Mouse (Mus musculus): ENCODE measurements around the gene Tsku.

DNA sequence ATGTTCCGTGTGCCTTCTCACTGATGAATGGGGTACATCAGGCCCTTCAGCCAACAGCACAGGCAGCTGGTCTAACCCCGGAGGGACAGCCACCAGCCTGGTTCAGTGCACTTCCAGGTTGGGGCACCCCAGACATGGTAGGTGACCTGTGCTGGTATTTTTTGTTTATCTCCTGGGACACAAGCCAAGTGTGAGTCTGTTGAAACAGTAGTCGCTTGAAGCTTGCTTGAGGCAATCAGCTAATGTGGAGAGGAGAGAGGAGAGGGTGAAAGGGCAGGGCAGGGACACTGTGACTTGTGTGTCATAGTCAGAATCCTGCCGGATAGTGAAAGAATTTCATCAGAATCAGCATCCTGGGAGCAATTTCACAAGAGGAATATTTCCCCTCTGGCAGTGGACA lies 22.2 kb upstream of the Tsku start:
- TF ChIP-seq POLR2A (IDR thresholded peaks at IDR 0.05; ENCODE audit: borderline replicate concordance, insufficient read depth, low read length) (no peak), CTCF (IDR thresholded peaks at IDR 0.05; ENCODE audit: borderline replicate concordance, insufficient read depth, low read depth, low read length) (no peak)
